Comparison of ENCODE assay signal across 10 mouse cellular contexts in genomic region chr6:140368354-140369069, GRCm38 (mm10). TPM values are rescaled to one million over a fixed set of nuclear protein-coding genes. Genes with fewer than 3 reads are reported as not detected.
A peak's percentile ranks its signal among the peaks of the same experiment; 100 is the strongest.
DNase-seq lines count a peak whose midpoint lies in the region; ATAC-seq lines count a peak whose summit lies in the region.
"Had no signal": no experiment of that assay in that cellular context is flagged by ENCODE, and none has a peak within 500 bp of the region (broad histone marks: within the 10 kb centered on the region; RNA-seq: fewer than 3 reads in every experiment).

No protein-coding gene starts in this region.

- no peak overlapping the region for H3K4me2 ChIP-seq in embryonic facial prominence, embryonic 15.5 days (replicated peaks)
- H3K4me2 ChIP-seq: neural tube, embryonic 12.5 days had no signal

- peak; percentile 24 for DNase-seq in ovary, postnatal 36 days (ENCODE audit: low spot score)
- no peak for DNase-seq in ovary, adult 18-20 months (ENCODE audit: low spot score)
- DNase-seq in lung, adult 18-20 months, result peak; percentile 74 to 85
- peak; percentile 45 to 78 for DNase-seq in urinary bladder, postnatal 36 days (ENCODE audit: low spot score in 2 of 2)
- no peak for DNase-seq in B cell, adult 2 months
- no peak for DNase-seq in right cerebral cortex, postnatal 4 days
- DNase-seq: cerebellum, adult 11-12 months; heart, adult 2 months had no signal

- no peaks in the 10 kb centered on the region for H3K9me3 ChIP-seq in embryonic facial prominence, embryonic 15.5 days (replicated peaks)
- H3K9me3 ChIP-seq: neural tube, embryonic 12.5 days had no signal

- ATAC-seq in embryonic facial prominence, embryonic 15.5 days (ENCODE audit: insufficient number of reproducible peaks, low FRiP score, low TSS enrichment, low read depth), result no peak

- H3K27ac ChIP-seq in embryonic facial prominence, embryonic 15.5 days (replicated peaks), result peak overlapping the region; percentile 60; the same call in 1 of the 2 replicates
- H3K27ac ChIP-seq: heart, adult 2 months; neural tube, embryonic 12.5 days had no signal

- H3K9ac ChIP-seq in embryonic facial prominence, embryonic 15.5 days, result no peak overlapping the region
- H3K9ac ChIP-seq: neural tube, embryonic 12.5 days had no signal

- no peaks in the 10 kb centered on the region for H3K4me1 ChIP-seq in embryonic facial prominence, embryonic 15.5 days
- H3K4me1 ChIP-seq: neural tube, embryonic 12.5 days had no signal

- H3K4me3 ChIP-seq in embryonic facial prominence, embryonic 15.5 days (replicated peaks), result no peak overlapping the region
- H3K4me3 ChIP-seq: heart, adult 2 months; neural tube, embryonic 12.5 days had no signal

- H3K27me3 ChIP-seq in embryonic facial prominence, embryonic 15.5 days, result no peaks in the 10 kb centered on the region
- H3K27me3 ChIP-seq: neural tube, embryonic 12.5 days had no signal

- H3K36me3 ChIP-seq in embryonic facial prominence, embryonic 15.5 days, result no peaks in the 10 kb centered on the region
- H3K36me3 ChIP-seq: neural tube, embryonic 12.5 days had no signal

- 53% methylated on average over 8 of the region's 8 CpGs for WGBS in embryonic facial prominence, embryonic 15.5 days

RNA-seq across cellular contexts. Expression of gene Plekha5, which starts 55.3 kb away (rescaled TPM):
- polyA plus RNA-seq in embryonic facial prominence, embryonic 15.5 days (2015; fragmentation: Nextera tagmentation; extraction: Ambion mirVana), result 50.4 and 51.5 TPM in 2 replicates

Comparison
In these comparisons a context has a peak if more than half of its experiments do, and no peak if none do; other contexts are left out.
1. DNase-seq: peak in ovary, postnatal 36 days (single experiment), lung, adult 18-20 months (2 of 2) and urinary bladder, postnatal 36 days (2 of 2); none in ovary, adult 18-20 months (single experiment), B cell, adult 2 months (0 of 2) and right cerebral cortex, postnatal 4 days (single experiment).